Mouse (Mus musculus) c-Kit-positive CD71-positive TER-119-negative erythroid progenitor cells, embryonic 14.5 days (primary cell): ENCODE measurements around the gene Poc1a.
A peak's percentile ranks its signal among the peaks of the same experiment; 100 is the strongest.

Experiments used
- DNase-seq: peaks from one replicate; pipeline ENCODE4 v3.0.0-alpha.2; 2013; ENCODE audit warnings: low read depth

Poc1a gene

DNA sequence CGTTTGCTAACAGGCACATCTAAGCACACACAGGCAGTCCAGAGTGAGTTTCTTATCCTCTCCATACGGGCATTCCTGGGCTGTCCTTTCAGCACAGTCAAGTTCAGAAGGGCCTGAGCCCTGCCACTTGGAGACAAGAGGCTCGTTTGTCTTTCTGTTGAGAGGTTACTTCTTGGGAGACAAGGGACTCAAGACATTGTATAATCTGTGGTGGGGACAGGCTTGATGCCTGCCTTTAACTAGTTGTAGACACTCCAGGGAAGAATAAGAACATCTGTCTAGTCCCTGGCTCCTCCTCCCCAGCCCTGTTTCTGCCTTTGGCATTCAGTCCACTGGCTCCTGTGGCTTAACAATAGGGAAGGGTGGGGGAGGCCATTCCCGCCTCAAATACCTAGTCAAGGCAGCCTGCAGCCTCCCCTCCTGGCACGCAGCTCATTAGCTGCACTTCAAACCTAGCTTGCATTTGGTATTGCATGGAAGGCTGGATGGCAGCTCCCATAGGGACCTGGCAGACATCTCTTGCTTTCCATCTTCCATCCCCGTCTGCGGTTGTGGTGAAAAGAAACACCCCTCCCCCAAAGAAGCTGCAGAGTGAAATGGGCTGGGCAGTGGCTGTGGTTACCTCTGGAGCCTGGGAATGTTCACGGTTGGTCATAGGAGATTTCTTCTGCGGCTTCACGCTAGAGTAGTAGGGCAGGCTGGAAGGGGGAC lies 57.8 kb downstream of the Poc1a start:
- no peak for DNase-seq

DNA sequence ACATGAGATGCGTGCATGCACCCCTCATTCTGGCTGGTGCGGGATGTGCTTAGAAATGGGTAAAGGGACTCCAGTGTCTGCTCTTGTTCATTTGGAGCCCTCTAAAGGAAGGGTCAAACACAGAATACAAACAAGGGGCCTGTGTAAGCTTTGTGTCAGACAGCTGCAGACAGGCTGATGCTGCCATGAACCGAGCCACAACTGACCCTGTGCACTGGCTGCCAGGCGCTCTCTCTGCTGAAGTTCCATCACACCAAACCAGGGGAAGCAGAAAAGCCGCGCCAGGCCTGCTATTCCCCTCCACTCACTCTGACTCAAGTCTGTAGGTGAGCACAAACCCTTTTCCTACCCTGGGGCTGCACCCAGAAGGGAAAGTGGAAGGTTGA lies 58.3 kb downstream of the Poc1a start:
- DNase-seq, result no peak

DNA sequence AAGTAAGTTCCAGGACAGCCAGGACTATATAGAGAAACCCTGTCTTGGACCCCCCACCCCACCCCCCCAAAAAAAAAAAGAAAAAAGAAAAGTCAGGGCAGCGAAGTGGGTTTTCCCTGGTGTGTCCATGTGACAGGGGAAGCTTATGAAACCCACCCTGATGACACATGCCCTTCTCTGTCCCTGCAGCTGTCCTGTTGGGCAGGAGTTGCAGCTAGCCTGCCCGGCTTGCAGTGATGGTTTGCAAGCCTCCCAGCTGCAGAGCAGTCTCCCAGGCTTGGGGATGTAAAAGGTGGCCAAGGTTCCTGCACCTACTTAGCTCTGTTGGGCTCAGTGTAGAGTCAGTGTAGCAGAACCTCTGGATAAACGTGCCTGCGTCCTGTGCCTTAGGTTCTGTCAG lies 58.9 kb downstream of the Poc1a start:
- no peak for DNase-seq

DNA sequence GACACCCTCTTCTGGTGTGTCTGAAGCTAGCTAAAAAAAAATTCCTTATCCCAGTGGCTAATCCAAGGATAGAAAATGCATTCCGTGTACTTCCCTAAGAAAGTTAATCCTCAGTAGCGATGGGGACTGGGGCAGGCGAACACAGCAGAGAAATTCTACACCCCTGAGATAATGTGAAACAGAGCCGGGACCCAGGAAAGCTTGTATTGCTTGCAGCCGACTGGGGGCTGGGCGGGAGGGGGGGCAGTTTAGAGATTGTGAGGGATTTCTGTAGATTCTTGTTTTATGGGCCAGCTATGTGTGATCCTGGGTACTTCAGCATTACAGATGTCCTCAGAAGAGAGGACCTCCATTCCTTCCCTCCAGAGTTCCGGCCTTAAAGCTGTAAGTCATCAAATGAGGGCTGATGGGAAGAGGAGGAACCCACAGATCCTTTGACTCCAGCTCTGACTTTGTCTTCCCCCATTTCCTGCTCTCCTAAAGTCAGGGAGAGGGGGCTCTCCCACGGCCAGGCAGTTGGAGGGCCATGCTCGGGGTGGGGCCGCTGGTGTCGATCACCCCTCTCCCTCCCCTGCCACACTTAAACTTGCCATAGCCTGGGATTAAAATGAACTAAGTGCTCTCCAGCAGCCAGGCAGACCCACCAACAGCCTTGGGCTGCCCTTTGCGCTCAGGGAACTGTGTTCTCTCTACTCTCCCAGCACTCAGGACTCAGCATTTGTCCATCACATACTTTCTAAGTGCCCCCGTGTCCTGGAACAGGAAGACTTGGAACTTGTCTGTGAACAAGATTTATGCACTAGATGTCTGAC lies 59.8 kb downstream of the Poc1a start:
- DNase-seq, result no peak

DNA sequence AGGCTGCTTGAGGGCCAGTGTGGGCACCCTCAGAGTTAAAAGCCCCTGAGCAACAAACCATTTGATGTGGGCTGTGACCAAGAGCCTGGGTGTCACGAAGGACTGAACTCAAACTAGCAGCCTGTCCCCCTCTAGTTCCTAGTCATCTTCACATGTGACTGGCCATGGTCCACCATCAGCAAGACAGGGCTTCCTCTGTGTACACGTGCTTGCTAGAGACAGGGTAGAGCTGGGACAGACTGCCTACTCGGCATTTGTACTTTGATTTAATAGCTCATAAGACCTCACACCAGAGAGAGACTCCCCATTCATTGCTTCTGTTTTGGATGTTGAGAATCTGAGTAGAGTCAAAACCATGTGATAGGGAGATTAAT lies 60.4 kb downstream of the Poc1a start:
- DNase-seq, result no peak

DNA sequence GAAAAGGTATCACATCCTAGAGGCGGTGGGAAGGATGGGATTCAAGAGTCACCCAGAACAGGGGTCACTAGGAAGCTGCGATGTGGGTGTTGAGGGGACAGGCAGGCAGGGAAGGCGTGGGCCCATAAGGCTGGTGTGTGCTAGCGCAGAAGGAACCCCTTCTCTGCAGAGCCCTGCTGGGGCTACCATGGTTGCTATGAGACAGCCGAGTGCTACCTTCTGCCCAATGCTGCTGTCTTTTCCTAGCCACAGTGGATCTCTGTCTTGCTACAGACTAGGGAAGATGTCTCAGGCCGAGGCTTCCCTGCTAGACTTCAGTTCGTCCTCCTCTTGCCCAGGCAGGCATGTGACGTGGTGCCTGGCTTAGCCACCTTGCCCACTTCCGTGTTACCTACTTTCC lies 61.7 kb downstream of the Poc1a start:
- no peak for DNase-seq

DNA sequence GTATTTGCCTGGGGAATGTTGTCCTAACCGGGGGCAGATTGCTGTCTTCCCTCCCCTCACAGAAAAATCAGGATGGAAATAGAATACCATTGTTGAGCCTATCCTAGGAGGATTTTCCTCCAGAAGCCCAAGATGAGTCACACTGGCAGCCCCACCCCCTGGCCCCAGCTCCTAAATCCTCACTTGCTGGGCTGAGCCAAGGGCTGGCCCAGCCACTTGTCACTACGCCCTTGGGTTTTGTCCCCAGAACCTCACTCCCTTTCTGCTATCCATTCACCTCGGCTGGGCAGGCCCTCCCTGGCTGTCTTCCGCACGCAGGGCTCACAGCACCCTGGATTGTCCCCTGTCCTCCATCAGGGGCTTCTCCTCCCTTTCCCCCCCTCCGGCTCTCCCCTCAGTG lies 64.3 kb downstream of the Poc1a start:
- no peak for DNase-seq

DNA sequence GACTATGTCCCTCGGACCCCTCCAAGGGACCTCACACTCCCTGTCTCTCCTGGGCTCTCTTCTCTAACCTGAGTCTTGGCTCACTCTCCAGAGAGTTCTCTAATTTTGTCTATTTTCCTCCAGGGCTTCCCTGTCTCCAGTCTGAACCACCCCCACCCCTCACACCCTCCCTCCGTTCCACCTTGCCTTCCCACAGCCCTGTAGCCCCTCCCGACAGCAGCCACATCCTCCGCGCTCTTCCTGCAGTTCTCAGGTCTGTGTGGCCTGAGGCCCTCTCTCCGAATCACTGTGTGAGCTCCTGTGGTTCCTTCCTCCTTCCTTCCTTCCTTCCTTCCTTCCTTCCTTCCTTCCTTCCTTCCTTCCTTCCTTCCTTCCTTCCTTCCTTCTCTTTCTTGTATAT lies 64.8 kb downstream of the Poc1a start:
- no peak for DNase-seq

DNA sequence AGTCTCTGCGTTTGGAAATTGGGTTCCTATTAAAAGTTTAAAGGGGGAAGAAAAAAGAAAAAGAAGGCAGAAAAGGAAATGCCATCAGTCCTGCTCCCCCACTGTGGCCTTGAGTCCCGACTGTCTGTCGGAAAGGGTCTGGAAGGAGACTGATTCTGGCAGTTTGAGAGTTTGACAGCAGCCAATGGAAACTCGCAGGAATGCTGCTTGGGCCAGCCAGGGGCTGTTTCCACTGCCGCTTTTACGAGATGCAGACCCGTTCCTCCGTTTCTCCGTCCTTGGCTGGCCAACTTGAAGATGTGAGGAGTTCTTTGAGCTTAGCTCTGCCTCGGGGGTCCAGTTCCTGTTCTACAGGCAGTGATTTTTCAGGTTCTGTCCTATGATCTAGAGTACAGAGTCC lies 67.4 kb downstream of the Poc1a start:
- no peak for DNase-seq

DNA sequence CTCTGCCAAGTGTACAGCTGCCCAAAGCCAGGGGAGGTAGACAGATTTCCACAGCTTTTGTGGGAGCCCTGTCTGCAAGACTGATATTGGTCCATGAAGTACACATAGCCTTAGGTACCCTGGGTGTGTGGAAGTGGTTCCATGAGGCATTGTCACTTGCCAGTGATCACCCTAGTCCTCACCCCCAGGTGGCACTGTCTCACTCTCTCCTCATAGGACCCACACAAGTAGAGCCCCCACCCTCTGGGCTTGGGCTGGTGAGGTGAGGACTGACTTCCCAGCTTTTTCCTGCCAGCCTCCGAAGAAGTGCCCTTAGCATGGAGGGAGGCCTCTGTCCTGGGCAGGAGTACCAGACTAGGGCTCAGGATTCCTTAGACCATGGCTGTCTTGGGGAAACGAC lies 68.2 kb downstream of the Poc1a start:
- no peak for DNase-seq

DNA sequence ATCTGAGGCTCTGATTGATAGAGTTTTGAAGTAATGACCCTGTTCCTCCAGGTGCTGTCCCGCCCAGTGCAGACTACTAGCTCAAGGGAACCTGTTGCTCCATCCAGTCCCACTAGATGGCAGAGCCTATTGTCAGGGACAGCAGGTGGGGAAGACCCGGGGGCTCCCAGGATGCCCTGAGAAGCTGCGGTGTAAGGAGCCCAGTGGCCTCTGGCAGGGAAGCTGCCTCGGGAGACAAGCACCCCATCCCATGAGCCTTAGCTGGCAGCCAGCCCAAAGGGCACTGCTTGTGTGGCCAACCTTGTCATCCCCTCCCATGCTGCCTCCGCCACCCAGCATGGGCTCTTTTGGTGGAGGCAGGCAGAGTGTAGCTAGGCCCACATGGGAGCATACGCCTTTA lies 70.3 kb downstream of the Poc1a start:
- DNase-seq, result no peak

DNA sequence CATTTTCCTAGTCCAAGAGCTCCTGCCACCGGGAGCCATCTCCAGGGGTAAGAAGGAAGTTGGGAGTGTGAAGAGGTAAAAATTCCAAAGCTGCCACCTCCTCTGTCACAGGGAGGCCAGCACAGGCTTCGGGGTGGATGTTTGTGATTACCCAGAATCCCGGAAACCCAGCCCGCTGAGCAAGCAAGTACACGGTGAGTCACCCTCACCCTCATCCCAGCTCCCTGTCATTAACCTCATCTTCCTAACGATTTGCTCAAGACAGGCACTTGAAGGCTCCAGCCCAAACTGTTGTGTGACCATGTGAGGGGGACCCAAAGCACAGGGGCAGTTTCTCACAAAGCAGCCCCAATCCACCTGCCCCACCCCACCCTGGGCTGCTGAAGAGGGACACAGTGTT lies 72.9 kb downstream of the Poc1a start:
- no peak for DNase-seq

DNA sequence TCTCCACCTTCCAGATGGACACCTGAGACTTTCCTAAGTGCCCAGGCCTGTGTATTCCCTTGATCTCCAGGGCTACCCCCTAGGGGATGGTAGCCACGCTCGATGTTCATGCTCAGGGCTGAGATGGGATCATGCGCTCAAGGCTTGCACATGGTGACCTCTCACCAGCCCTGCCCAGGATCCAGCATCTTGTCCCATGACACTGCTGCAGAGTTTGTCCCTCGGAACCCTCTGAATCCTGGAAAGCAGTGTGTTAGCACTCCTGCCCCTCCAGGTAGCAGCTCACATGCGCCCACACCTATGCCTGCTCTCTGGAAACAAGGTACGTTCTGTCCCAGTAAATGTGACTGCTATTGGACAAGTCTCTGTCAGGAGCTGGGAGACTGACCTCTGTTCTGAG lies 73.9 kb downstream of the Poc1a start:
- no peak for DNase-seq

DNA sequence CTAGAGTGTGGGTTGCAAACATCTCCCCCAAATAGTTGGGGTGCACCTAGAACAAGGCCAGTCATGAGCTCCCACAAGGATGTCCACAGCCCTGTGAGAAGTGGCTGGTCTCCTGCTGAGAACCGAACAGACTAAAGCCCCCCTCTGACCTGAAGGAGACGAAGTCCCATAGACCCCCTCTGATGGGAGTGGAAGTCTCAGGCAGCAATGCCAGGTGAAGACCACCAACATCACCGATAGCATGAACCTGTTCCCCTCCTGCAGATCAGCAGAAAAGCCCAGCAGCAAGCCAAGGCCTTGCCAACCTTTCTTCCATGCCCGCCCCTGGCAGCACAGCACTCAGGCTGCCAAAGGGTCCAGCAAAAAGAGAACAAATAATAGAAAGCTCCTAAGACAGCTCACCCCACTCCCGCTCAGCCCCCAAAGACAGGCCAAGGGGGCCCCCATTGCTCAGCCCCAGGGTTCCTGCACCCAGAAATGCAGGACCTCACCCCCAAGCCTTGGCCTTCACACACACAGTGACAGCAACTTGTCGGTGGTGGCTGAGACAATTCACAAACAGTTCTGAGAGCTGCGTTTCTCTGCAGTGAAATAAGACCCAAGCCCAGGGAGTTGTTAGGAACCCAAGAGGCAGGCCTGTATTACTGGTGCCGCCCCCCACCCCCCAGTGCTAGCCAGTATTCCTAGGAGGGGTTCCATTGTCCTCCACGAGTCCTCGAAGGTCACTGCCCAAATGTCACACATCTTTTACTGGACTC lies 74.5 kb downstream of the Poc1a start:
- DNase-seq, result no peak

DNA sequence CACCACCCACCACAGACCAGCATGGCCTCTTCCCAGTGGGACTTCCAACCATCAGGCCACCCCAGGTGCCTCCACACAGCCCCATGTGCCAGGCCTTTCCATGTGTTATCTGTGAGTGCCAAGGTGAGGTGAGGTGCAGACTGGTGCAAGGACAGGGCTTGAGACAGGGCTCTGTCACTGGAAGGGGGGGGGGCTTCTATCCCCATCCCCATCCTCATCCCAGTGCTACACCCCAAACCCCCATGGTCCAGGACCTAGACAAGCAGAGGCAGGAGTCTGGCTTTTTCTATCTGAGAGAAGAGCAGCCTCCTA lies 75.1 kb downstream of the Poc1a start:
- DNase-seq, result no peak

DNA sequence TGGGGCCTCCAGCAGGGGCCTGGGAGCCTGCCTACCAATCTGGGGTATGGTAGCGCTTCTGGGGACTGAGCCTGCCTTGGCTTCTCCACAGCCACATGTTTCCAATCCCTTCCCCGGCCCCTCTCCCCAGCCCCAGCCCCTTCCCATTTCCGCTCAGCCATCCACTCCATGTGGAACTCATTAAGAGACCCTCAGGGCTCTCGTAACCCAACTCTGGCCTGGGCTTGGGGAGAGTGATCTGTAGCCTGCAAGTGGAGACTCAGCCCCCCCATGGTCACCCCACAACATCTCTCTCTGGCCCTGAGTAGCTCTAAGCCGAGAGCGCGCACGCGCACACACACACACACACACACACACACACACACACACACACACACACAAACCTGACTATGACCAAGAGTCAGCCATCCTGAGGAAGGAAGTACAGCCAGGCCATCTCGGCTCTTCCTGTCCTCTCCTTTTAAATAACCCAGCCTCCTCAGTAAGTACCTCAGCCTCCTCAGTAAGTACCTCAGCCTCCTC lies 75.5 kb downstream of the Poc1a start:
- no peak for DNase-seq

DNA sequence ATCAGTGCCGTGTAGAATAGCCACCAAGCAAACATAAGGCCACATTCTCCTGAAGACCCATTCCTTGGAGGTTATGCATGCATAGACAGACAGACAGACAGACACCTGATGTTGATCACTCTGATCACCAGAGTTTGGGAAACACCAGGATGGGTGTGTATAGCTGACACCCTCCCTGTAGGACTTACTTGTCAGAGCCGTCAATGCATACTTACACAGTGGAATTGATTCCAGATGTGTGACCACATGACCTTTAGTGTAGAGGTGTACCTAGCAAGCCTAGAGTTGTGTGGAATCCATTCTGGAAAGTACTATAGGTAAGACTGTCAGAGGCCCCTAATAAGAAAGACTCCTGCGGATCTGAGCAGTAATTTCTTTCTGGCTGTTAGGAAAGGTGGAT lies 76.3 kb downstream of the Poc1a start:
- no peak for DNase-seq

DNA sequence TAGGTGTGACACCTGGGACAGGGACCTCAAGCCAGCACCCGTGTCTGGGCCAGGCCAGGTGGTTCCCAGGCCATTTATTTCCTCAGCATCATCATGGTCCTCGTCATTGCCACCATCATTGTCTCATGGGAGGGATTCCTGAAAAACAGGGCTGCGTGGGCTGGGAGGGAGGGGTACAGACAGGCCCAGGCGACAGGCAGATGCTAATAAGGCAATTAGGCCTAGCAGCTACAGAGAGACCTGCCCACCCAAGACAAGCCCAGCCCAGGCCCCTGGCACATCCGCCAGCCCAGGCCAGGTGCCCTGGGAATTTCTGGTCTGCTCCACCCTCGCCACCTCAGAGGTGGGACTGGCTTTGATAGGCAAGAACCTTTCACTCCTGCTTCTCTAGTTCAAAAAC lies 78.4 kb downstream of the Poc1a start:
- no peak for DNase-seq

DNA sequence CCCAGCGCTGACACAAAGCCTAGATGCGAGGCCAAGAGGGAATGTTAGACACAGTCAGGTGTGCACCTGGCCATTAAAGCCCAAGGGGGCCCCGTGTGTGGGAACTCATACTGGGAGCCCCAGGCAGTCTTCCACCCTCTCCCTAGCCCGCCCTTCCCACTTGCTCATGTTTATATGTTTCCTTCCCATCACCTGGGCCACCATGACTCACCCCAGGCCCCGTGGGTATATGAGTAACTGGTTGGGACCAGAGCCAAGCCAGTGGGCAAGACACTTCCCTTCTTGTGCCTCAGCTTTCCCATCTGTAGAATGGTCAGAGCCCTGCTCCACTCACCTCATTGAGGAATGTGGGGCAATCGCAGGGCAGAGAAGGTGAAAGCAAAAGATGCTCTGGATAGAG lies 80.3 kb downstream of the Poc1a start:
- DNase-seq, result no peak

DNA sequence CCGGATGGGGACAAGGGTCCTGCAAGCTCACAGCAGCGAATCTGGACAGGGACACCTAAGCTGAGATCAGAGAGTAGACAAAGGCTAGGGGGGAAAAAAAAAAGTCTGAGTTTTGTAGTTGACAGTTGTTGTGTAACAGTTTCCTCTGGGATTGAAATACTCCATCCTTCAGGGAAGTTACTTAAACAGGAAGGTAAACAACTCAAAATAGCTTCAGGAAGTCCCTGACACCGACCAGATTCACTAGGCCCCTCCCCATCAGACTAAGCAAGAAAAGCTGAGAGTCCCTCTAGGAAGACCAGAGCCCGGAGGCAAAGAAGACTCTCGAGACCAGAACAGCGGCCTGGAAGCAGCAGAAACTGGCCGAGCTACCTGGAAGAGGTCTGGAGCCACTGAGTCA lies 84.5 kb downstream of the Poc1a start:
- no peak for DNase-seq

DNA sequence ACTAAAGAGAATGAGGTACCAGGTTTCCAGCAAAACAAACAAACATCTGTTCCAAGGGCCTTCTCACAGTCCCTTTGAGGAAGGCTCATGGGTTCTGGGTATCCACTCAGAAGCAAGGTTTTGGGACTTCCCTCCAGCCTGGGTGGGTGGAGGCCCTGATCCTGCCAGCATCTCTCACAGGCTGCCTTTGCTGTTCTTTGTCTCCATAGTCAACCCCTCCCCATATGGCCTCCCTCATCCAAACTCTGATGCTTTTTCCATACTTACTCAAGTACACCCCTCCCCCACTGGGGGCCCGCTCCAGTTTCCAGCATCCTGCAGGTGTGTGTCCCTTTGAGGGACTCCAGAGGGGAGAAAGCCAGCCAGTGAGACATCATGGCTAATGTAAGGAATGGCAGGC lies 85.3 kb downstream of the Poc1a start:
- no peak for DNase-seq

DNA sequence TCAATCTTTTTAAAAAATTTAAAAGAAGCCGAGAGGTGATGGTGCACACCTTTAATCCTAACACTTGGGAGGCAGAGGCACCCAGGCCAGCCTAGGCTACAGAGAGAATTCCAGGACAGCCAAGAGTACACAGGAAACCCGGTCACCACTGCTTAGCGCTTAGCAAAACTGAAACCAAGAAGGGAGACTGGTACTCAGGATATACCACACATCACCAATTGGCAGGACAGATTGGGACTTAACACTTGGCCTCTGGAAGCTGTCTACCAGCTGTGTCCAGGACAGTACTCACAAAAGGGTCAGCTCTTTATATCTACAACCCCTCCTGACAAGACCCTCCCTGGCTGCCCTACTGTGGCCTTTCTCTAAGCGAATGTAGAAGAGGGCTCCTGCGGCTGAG lies 86.1 kb downstream of the Poc1a start:
- no peak for DNase-seq

DNA sequence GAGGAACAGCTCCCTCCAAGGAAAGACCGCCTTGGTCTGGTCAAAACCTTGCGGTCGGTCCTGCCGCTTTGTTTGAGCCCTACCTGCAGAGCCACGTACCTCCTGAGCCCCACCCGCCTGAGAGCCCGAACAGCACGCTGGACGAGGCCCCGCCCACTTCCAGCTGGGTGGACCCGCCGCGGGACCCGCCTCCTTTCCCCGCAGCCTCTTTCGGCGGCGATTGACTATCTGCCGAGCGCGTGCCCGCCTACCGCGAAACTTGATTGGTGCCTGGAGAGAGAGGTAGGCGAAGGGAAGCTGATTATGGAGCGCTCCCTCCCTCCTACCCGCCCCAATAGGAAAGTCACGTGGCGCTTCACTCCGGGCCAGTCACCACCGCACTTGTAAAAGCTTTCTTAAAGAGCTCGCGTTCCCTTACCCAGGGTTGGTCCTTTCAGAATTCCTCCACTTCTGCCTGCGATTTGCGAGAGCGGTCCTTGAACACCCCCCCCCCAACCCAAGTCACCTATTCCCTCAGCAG lies 86.8 kb downstream of the Poc1a start:
- DNase-seq, result peak; percentile 97
